Mouse (Mus musculus) ES-Bruce4 (cell line): ENCODE measurements around the gene Lbp. TPM values are rescaled to one million over a fixed set of nuclear protein-coding genes. Genes with fewer than 3 reads are reported as not detected.

ENCODE experiments used
- H3K27ac ChIP-seq: 2 replicates; pipeline ENCODE4 v1.5.1; 2012; ENCODE audit warnings: low read length, inconsistent platforms; ENCODE audit not compliant: insufficient read depth
- H3K27me3 ChIP-seq: 2 replicates; pipeline ENCODE4 v1.6.1; 2012; ENCODE audit warnings: mild to moderate bottlenecking, low read length, inconsistent platforms; ENCODE audit not compliant: control insufficient read depth, poor library complexity, insufficient read depth, severe bottlenecking
- H3K36me3 ChIP-seq: 2 replicates; pipeline ENCODE4 v1.6.1; 2012; ENCODE audit warnings: inconsistent platforms, mild to moderate bottlenecking, low read length, moderate library complexity; ENCODE audit not compliant: control insufficient read depth, poor library complexity, insufficient read depth, severe bottlenecking
- H3K4me1 ChIP-seq: one replicate; pipeline ENCODE4 v1.8.1; 2011; ENCODE audit warnings: low read length; ENCODE audit not compliant: control insufficient read depth, insufficient read depth
- H3K4me3 ChIP-seq: 2 replicates; pipeline ENCODE4 v1.5.1; 2011; ENCODE audit warnings: low read depth, mild to moderate bottlenecking, low read length
- H3K9ac ChIP-seq: 2 replicates; pipeline ENCODE4 v1.6.1; 2012; ENCODE audit warnings: low read depth, mild to moderate bottlenecking, inconsistent platforms; ENCODE audit not compliant: poor library complexity, severe bottlenecking
- H3K9me3 ChIP-seq: replicated peaks from 2 replicates; pipeline ENCODE4 v1.6.1; 2012; ENCODE audit warnings: mild to moderate bottlenecking, low read length, inconsistent platforms; ENCODE audit not compliant: control insufficient read depth, poor library complexity, insufficient read depth, severe bottlenecking
- CTCF ChIP-seq: IDR thresholded peaks from one replicate; pipeline ENCODE4 v1.8.1; 2011; ENCODE audit warnings: low read depth, low read length
- EP300 ChIP-seq: IDR thresholded peaks from 2 replicates; pipeline ENCODE4 v1.6.1; 2011; ENCODE audit warnings: low read depth, low read length; ENCODE audit not compliant: insufficient read depth
- POLR2A ChIP-seq: IDR thresholded peaks from one replicate; pipeline ENCODE4 v1.8.1; 2011; ENCODE audit warnings: low read length; ENCODE audit not compliant: insufficient read depth
- polyA plus RNA-seq: library from polyadenylated mRNA; stranded (reverse); fragments of >200 nt; gene quantifications from 2 replicates; pipeline ENCODE4 v1.2.4, GENCODE M21; 2011; ENCODE audit warnings: low read depth; ENCODE audit not compliant: missing spikeins, insufficient read depth, insufficient read length

Lbp gene
- polyA plus RNA-seq, 1 experiment, result 0.43 TPM

- no peak for TF ChIP-seq POLR2A
- no peak for TF ChIP-seq EP300
- TF ChIP-seq CTCF, result no peak
- Histone ChIP-seq H3K9ac (no peak overlapping the region), H3K36me3 (no peaks in the 10 kb centered on the region), H3K4me3 (no peak overlapping the region), H3K9me3 (no peaks in the 10 kb centered on the region), H3K4me1 (no peaks in the 10 kb centered on the region), H3K27ac (no peak overlapping the region), H3K27me3 (no peaks in the 10 kb centered on the region)
These were observed 10.6 kb upstream of the Lbp start for GRCm38 (mm10) chr2:158295700-158296099.

- Histone ChIP-seq H3K4me1 (no peaks in the 10 kb centered on the region), H3K36me3 (no peaks in the 10 kb centered on the region), H3K4me3 (no peak overlapping the region), H3K27me3 (no peaks in the 10 kb centered on the region), H3K9ac (no peak overlapping the region), H3K27ac (no peak overlapping the region), H3K9me3 (no peaks in the 10 kb centered on the region)
- TF ChIP-seq POLR2A (no peak), CTCF (no peak), EP300 (no peak)
These were observed 7.1 kb upstream of the Lbp start for GRCm38 (mm10) chr2:158299203-158299602.

GRCm38 (mm10) chr2:158299731-158300130 is 6.6 kb upstream of the Lbp start:
- H3K4me1 ChIP-seq, result no peaks in the 10 kb centered on the region
- no peaks in the 10 kb centered on the region for H3K36me3 ChIP-seq
- H3K27ac ChIP-seq, result no peak overlapping the region
- no peaks in the 10 kb centered on the region for H3K27me3 ChIP-seq
- TF ChIP-seq POLR2A, result no peak
- no peak for TF ChIP-seq CTCF
- no peak for TF ChIP-seq EP300
- no peak overlapping the region for H3K4me3 ChIP-seq
- H3K9ac ChIP-seq, result no peak overlapping the region
- no peaks in the 10 kb centered on the region for H3K9me3 ChIP-seq

GRCm38 (mm10) chr2:158302807-158303206 is 3.5 kb upstream of the Lbp start:
- no peak overlapping the region for H3K4me3 ChIP-seq
- no peaks in the 10 kb centered on the region for H3K4me1 ChIP-seq
- H3K27me3 ChIP-seq, result no peaks in the 10 kb centered on the region
- H3K27ac ChIP-seq, result no peak overlapping the region
- H3K9me3 ChIP-seq, result no peaks in the 10 kb centered on the region
- H3K36me3 ChIP-seq, result no peaks in the 10 kb centered on the region
- TF ChIP-seq CTCF, result no peak
- no peak for TF ChIP-seq POLR2A
- TF ChIP-seq EP300, result no peak
- no peak overlapping the region for H3K9ac ChIP-seq

- Histone ChIP-seq H3K27ac (no peak overlapping the region), H3K9me3 (no peaks in the 10 kb centered on the region), H3K27me3 (no peaks in the 10 kb centered on the region), H3K9ac (no peak overlapping the region), H3K36me3 (no peaks in the 10 kb centered on the region), H3K4me3 (no peak overlapping the region; the same call in 1 of the 2 replicates), H3K4me1 (no peaks in the 10 kb centered on the region)
- TF ChIP-seq EP300 (no peak), POLR2A (no peak), CTCF (no peak)
These were observed 380 bp downstream of the Lbp start for GRCm38 (mm10) chr2:158306696-158307049.

- H3K36me3 ChIP-seq, result no peaks in the 10 kb centered on the region
- H3K9ac ChIP-seq, result no peak overlapping the region
- TF ChIP-seq EP300, result no peak
- no peak for TF ChIP-seq POLR2A
- TF ChIP-seq CTCF, result no peak
These were observed 2.0 kb downstream of the Lbp start for GRCm38 (mm10) chr2:158308276-158308675.

More at GRCm38 (mm10) chr2:158308276-158308675, 2.0 kb downstream of the Lbp start:
- no peak overlapping the region for H3K4me3 ChIP-seq
- H3K27ac ChIP-seq, result no peak overlapping the region
- no peaks in the 10 kb centered on the region for H3K9me3 ChIP-seq
- H3K27me3 ChIP-seq, result no peaks in the 10 kb centered on the region
- no peaks in the 10 kb centered on the region for H3K4me1 ChIP-seq
